Mouse (Mus musculus) CH12.LX (cell line): Measurements from ENCODE around the gene Txndc11. TPM values are rescaled to one million over a fixed set of nuclear protein-coding genes. Genes with fewer than 3 reads are reported as not detected.

Experiments
- DNase-seq: peaks from one replicate; pipeline ENCODE4 v3.0.0-alpha.2; 2013; ENCODE audit errors: extremely low read depth
- H3K27ac ChIP-seq: 2 replicates; pipeline ENCODE4 v1.5.1; 2012; ENCODE audit warnings: low read depth, mild to moderate bottlenecking, control low read depth, moderate library complexity; ENCODE audit not compliant: insufficient read depth
- H3K27me3 ChIP-seq: replicated peaks from 2 replicates; pipeline ENCODE3; 2012; ENCODE audit warnings: inconsistent platforms
- H3K36me3 ChIP-seq, 2 experiments: replicated peaks in 1 of 2; 2 replicates each; pipeline versions ENCODE3 to v1.6.1; 2012; ENCODE audit warnings: inconsistent platforms in 1 of 2, low read length in 1 of 2, mild to moderate bottlenecking in 1 of 2, mixed read lengths in 1 of 2, moderate library complexity in 1 of 2; ENCODE audit not compliant: control insufficient read depth in 1 of 2, insufficient read depth in 1 of 2
- H3K4me1 ChIP-seq, 2 experiments: 2 replicates each; pipeline ENCODE4 v1.6.1; 2012; ENCODE audit warnings: inconsistent platforms in 1 of 2, moderate library complexity in 1 of 2; ENCODE audit not compliant: insufficient read depth in 2 of 2, control insufficient read depth in 1 of 2
- H3K4me2 ChIP-seq: 2 replicates; pipeline ENCODE4 v1.6.1; 2012; ENCODE audit warnings: low read depth, mild to moderate bottlenecking, control low read depth; ENCODE audit not compliant: poor library complexity, insufficient read depth, severe bottlenecking
- H3K4me3 ChIP-seq, 3 experiments: fragments of 150-350 bp in 1 of 3; sonication (generic) in 1 of 3; replicated peaks in 1 of 3; 2 replicates each; pipeline versions ENCODE3 to v1.5.1; 2011 to 2012; ENCODE audit warnings: low read depth in 2 of 3, low read length in 2 of 3, mild to moderate bottlenecking in 2 of 3, moderate library complexity in 2 of 3, control low read depth in 1 of 3, improper control_type of control experiment in 1 of 3, inconsistent platforms in 1 of 3, mixed read lengths in 1 of 3; ENCODE audit not compliant: poor library complexity in 1 of 3
- H3K79me2 ChIP-seq: replicated peaks from 2 replicates; pipeline ENCODE4 v1.6.1; 2012; ENCODE audit warnings: mild to moderate bottlenecking, moderate library complexity; ENCODE audit not compliant: control insufficient read depth, poor library complexity, insufficient read depth, severe bottlenecking; ENCODE audit errors: extremely low read depth
- H3K9ac ChIP-seq: 2 replicates; pipeline ENCODE4 v1.6.1; 2012; ENCODE audit warnings: low read depth, mild to moderate bottlenecking, control low read depth, moderate library complexity; ENCODE audit not compliant: insufficient read depth
- H3K9me3 ChIP-seq: replicated peaks from 2 replicates; pipeline ENCODE3; 2012; ENCODE audit warnings: low read length, inconsistent platforms, mixed read lengths
- BHLHE40 ChIP-seq: IDR thresholded peaks from 2 replicates; pipeline ENCODE4 v1.6.1; 2011; ENCODE audit warnings: mild to moderate bottlenecking, low read depth, low read length, improper control_type of control experiment
- CTCF ChIP-seq, 2 experiments: IDR thresholded peaks in 1 of 2; conservative IDR thresholded peaks in 1 of 2; 2 replicates each; pipeline ENCODE4 v1.5.1; 2011 to 2012; ENCODE audit warnings: low read depth in 2 of 2, low read length in 2 of 2, improper control_type of control experiment in 1 of 2, inconsistent platforms in 1 of 2, mild to moderate bottlenecking in 1 of 2, moderate library complexity in 1 of 2
- E2F4 ChIP-seq: IDR thresholded peaks from 2 replicates; pipeline ENCODE4 v1.6.1; 2011; ENCODE audit warnings: low read depth, low read length, improper control_type of control experiment; ENCODE audit not compliant: insufficient replicate concordance
- ELF1 ChIP-seq: IDR thresholded peaks from 2 replicates; pipeline ENCODE4 v1.6.1; 2014; ENCODE audit warnings: low read depth, mild to moderate bottlenecking, inconsistent platforms, low read length, improper control_type of control experiment
- EP300 ChIP-seq: IDR thresholded peaks from 2 replicates; pipeline ENCODE4 v1.6.1; 2011; ENCODE audit warnings: low read length, improper control_type of control experiment
- ETS1 ChIP-seq: conservative IDR thresholded peaks from 2 replicates; pipeline ENCODE4 v1.6.1; 2012; ENCODE audit warnings: low read depth, mild to moderate bottlenecking, inconsistent platforms, low read length, improper control_type of control experiment, moderate library complexity
- JUN ChIP-seq: IDR thresholded peaks from 2 replicates; pipeline ENCODE4 v1.6.1; 2011; ENCODE audit warnings: low read depth, mild to moderate bottlenecking, low read length, improper control_type of control experiment, moderate library complexity; ENCODE audit not compliant: insufficient read depth
- MAFK ChIP-seq: IDR thresholded peaks from 2 replicates; pipeline ENCODE4 v1.6.1; 2011; ENCODE audit warnings: low read length, improper control_type of control experiment; ENCODE audit not compliant: insufficient replicate concordance
- MAZ ChIP-seq: IDR thresholded peaks from 2 replicates; pipeline ENCODE4 v1.6.1; 2012; ENCODE audit warnings: low read depth, mild to moderate bottlenecking, inconsistent platforms, low read length, improper control_type of control experiment, moderate library complexity
- MEF2A ChIP-seq: IDR thresholded peaks from 2 replicates; pipeline ENCODE4 v1.6.1; 2014; ENCODE audit warnings: low read depth, mild to moderate bottlenecking, inconsistent platforms, low read length, improper control_type of control experiment, borderline replicate concordance
- MYC ChIP-seq: IDR thresholded peaks from 2 replicates; pipeline ENCODE4 v1.6.1; 2011; ENCODE audit warnings: low read depth, mild to moderate bottlenecking, improper control_type of control experiment, low read length
- NRF1 ChIP-seq: IDR thresholded peaks from 2 replicates; pipeline ENCODE4 v1.6.1; 2014; ENCODE audit warnings: low read depth, mild to moderate bottlenecking, inconsistent platforms, low read length, improper control_type of control experiment, moderate library complexity
- PAX5 ChIP-seq: IDR thresholded peaks from 2 replicates; pipeline ENCODE4 v1.6.1; 2012; ENCODE audit warnings: low read length, inconsistent platforms, mixed read lengths
- POLR2A ChIP-seq: IDR thresholded peaks from 2 replicates; pipeline ENCODE4 v1.6.1; 2011; ENCODE audit warnings: low read depth, mild to moderate bottlenecking, improper control_type of control experiment, low read length
- POLR2AphosphoS2 ChIP-seq: IDR thresholded peaks from 2 replicates; pipeline ENCODE4 v1.6.1; 2011; ENCODE audit warnings: low read depth, low read length, improper control_type of control experiment
- SMC3 ChIP-seq: IDR thresholded peaks from 2 replicates; pipeline ENCODE4 v1.6.1; 2011; ENCODE audit warnings: low read depth, low read length, improper control_type of control experiment
- TCF12 ChIP-seq: IDR thresholded peaks from 2 replicates; pipeline ENCODE4 v1.6.1; 2014; ENCODE audit warnings: low read depth, mild to moderate bottlenecking, inconsistent platforms, low read length, improper control_type of control experiment
- UBTF ChIP-seq: IDR thresholded peaks from 2 replicates; pipeline ENCODE4 v1.6.1; 2012; ENCODE audit warnings: low read depth, mild to moderate bottlenecking, inconsistent platforms, low read length, improper control_type of control experiment, moderate library complexity
- USF1 ChIP-seq: IDR thresholded peaks from 2 replicates; pipeline ENCODE4 v1.6.1; 2014; ENCODE audit warnings: low read depth, mild to moderate bottlenecking, inconsistent platforms, low read length, improper control_type of control experiment
- USF2 ChIP-seq: conservative IDR thresholded peaks from 2 replicates; pipeline ENCODE4 v1.6.1; 2011; ENCODE audit warnings: low read depth, low read length, improper control_type of control experiment
- ZC3H11A ChIP-seq: IDR thresholded peaks from 2 replicates; pipeline ENCODE4 v1.6.1; 2012; ENCODE audit warnings: low read depth, mild to moderate bottlenecking, inconsistent platforms, low read length, improper control_type of control experiment
- ZKSCAN1 ChIP-seq: IDR thresholded peaks from 2 replicates; pipeline ENCODE4 v1.6.1; 2012; ENCODE audit warnings: low read depth, inconsistent platforms, low read length, improper control_type of control experiment, borderline replicate concordance
- ZMIZ1 ChIP-seq: IDR thresholded peaks from 2 replicates; pipeline ENCODE4 v1.6.1; 2012; ENCODE audit warnings: low read depth, mild to moderate bottlenecking, inconsistent platforms, low read length, improper control_type of control experiment
- ZNF384 ChIP-seq: IDR thresholded peaks from 2 replicates; pipeline ENCODE4 v1.6.1; 2012; ENCODE audit warnings: low read depth, low read length, improper control_type of control experiment, inconsistent platforms
- dilution Hi-C: fragments of 300-500 bp; cut with MboI; formaldehyde crosslinking; loops from 2 replicates; pipeline ENCODE4 v1.14.3; 2020; ENCODE audit warnings: low sequenced_read_pairs; ENCODE audit not compliant: extremely low pct_unique_long_range_greater_than_20kb, extremely low pct_ligation_motif_present
- in situ Hi-C: fragments of 300-500 bp; cut with MboI; formaldehyde crosslinking; loops from 3 replicates; pipeline ENCODE4 v1.14.3; 2019; ENCODE audit warnings: low sequenced_read_pairs, low pct_ligation_motif_present, low pct_unique_long_range_greater_than_20kb, mixed read lengths
- polyA plus RNA-seq: library from polyadenylated mRNA; unstranded; fragments of >175 nt; gene quantifications from 2 replicates; pipeline ENCODE4 v1.2.1, GENCODE M21; 2012; ENCODE audit warnings: low read depth; ENCODE audit not compliant: insufficient read length
- total RNA-seq, 2 experiments: library from RNA; depleted of rRNA; stranded (reverse); fragments of 300-350 nt in 1 of 2; fragments of >200 nt in 1 of 2; gene quantifications; 2 replicates each; pipeline ENCODE4 v1.2.3; 2012 to 2014

The Txndc11 gene
- total and polyA plus RNA-seq, 3 experiments = 40.6 to 63.2 (median 51.3) TPM

- no peak overlapping the region for H3K9ac ChIP-seq
- no peak for DNase-seq
- dilution Hi-C loops (no loop called here), in situ Hi-C loops (no loop called here)
- peaks cover 5 to 49% of the 10 kb centered on the region in 2 experiments for H3K4me1 ChIP-seq
- H3K9me3 ChIP-seq = no peaks in the 10 kb centered on the region
- H3K36me3 ChIP-seq = peaks cover 44 to 67% of the 10 kb centered on the region in 2 experiments
- H3K4me3 ChIP-seq = no peak overlapping the region
- H3K4me2 ChIP-seq = no peak overlapping the region
- peaks cover 74% of the 10 kb centered on the region for H3K79me2 ChIP-seq
- no peak overlapping the region for H3K27ac ChIP-seq
- no peak for TF ChIP-seq MEF2A
- no peak for TF ChIP-seq NRF1
- TF ChIP-seq UBTF = no peak
- TF ChIP-seq SMC3 = no peak
- no peak for TF ChIP-seq USF1
- TF ChIP-seq E2F4 = no peak
- TF ChIP-seq MAFK = no peak
- no peak for TF ChIP-seq JUN
- no peak for TF ChIP-seq USF2
- no peak for TF ChIP-seq BHLHE40
- no peak for TF ChIP-seq PAX5
- TF ChIP-seq CTCF (conservative IDR thresholded peaks at IDR 0.05 in 1 of 2, IDR thresholded peaks at IDR 0.05 in 1 of 2; ENCODE audit: low read depth in 2 of 2, low read length in 2 of 2) = no peak
- H3K27me3 ChIP-seq = no peaks in the 10 kb centered on the region
Observed at GRCm38 (mm10) chr16:11128301-11128700, 6.1 kb downstream of the Txndc11 start.

- no peaks in the 10 kb centered on the region for H3K9me3 ChIP-seq
- peaks cover 58 to 80% of the 10 kb centered on the region in 2 experiments for H3K36me3 ChIP-seq
- dilution Hi-C loops = no loop called here
- H3K4me1 ChIP-seq = peaks cover 3 to 36% of the 10 kb centered on the region in 2 experiments; a peak in 2 of 4 replicates
- TF ChIP-seq POLR2AphosphoS2 (no peak), MAFK (no peak), MYC (no peak), NRF1 (no peak), UBTF (no peak), USF2 (no peak), TCF12 (no peak), MAZ (no peak), E2F4 (no peak), USF1 (no peak), ELF1 (no peak), ETS1 (no peak), ZKSCAN1 (no peak), ZMIZ1 (no peak), ZNF384 (no peak), ZC3H11A (no peak), EP300 (no peak), JUN (no peak), POLR2A (no peak)
- peaks cover 62% of the 10 kb centered on the region for H3K79me2 ChIP-seq
- no peak overlapping the region for H3K4me2 ChIP-seq
- no peak overlapping the region for H3K4me3 ChIP-seq
- in situ Hi-C loops = no loop called here
- no peak for DNase-seq
- no peaks in the 10 kb centered on the region for H3K27me3 ChIP-seq
- no peak overlapping the region for H3K27ac ChIP-seq
- no peak overlapping the region for H3K9ac ChIP-seq
Observed at GRCm38 (mm10) chr16:11125371-11125770, 9.1 kb downstream of the Txndc11 start.
